Mouse (Mus musculus): ENCODE data around the gene Dip2b. TPM values are rescaled to one million over a fixed set of nuclear protein-coding genes. Genes with fewer than 3 reads are reported as not detected.

Dip2b gene
- polyA plus RNA-seq, 1 experiment from 2014 or later = 22.8 TPM

- Histone ChIP-seq H3K27ac (peak overlapping the region; percentile 92), H3K4me3 (ENCODE audit: inconsistent target) (no peak overlapping the region), H3K36me3 (ENCODE audit: inconsistent target) (peaks cover 54% of the 10 kb centered on the region), H3K79me2 (ENCODE audit: inconsistent target) (no peaks in the 10 kb centered on the region)
- WGBS (ENCODE audit: missing documents) = 45% methylated on average over 1 of the region's 1 CpGs
These were observed 166.1 kb downstream of the Dip2b start for GRCm38 (mm10) chr15:100204574-100204973.

GRCm38 (mm10) chr15:100210013-100210412, 171.5 kb downstream of the Dip2b start:
- Histone ChIP-seq H3K79me2 (ENCODE audit: inconsistent target) (no peaks in the 10 kb centered on the region), H3K36me3 (ENCODE audit: inconsistent target) (peaks cover 77% of the 10 kb centered on the region), H3K4me3 (ENCODE audit: inconsistent target) (no peak overlapping the region), H3K27ac (no peak overlapping the region)
- WGBS (ENCODE audit: missing documents) = 97% methylated on average over 3 of the region's 3 CpGs

- WGBS (ENCODE audit: missing documents) = 85% methylated on average over 2 of the region's 2 CpGs
- H3K79me2 ChIP-seq (ENCODE audit: inconsistent target) = no peaks in the 10 kb centered on the region
- no peak overlapping the region for H3K4me3 ChIP-seq (ENCODE audit: inconsistent target)
- H3K36me3 ChIP-seq (ENCODE audit: inconsistent target) = peaks cover 54% of the 10 kb centered on the region
- H3K27ac ChIP-seq = no peak overlapping the region
These were observed 174.9 kb downstream of the Dip2b start for GRCm38 (mm10) chr15:100213339-100213738.

GRCm38 (mm10) chr15:100215092-100215491, 176.6 kb downstream of the Dip2b start:
- Histone ChIP-seq H3K27ac (no peak overlapping the region), H3K36me3 (ENCODE audit: inconsistent target) (peaks cover 44% of the 10 kb centered on the region), H3K79me2 (ENCODE audit: inconsistent target) (no peaks in the 10 kb centered on the region), H3K4me3 (ENCODE audit: inconsistent target) (no peak overlapping the region)
- 26% methylated on average over 11 of the region's 11 CpGs for WGBS (ENCODE audit: missing documents)

GRCm38 (mm10) chr15:100216173-100216572, 177.7 kb downstream of the Dip2b start:
- Histone ChIP-seq H3K79me2 (ENCODE audit: inconsistent target) (no peaks in the 10 kb centered on the region), H3K36me3 (ENCODE audit: inconsistent target) (peaks cover 34% of the 10 kb centered on the region; the same call in 1 of the 2 replicates), H3K27ac (peak overlapping the region; percentile 34), H3K4me3 (ENCODE audit: inconsistent target) (no peak overlapping the region)
- WGBS (ENCODE audit: missing documents) = 29% methylated on average over 9 of the region's 9 CpGs

- Histone ChIP-seq H3K27ac (no peak overlapping the region), H3K36me3 (ENCODE audit: inconsistent target) (peaks cover 15% of the 10 kb centered on the region; the same call in 1 of the 2 replicates), H3K79me2 (ENCODE audit: inconsistent target) (no peaks in the 10 kb centered on the region), H3K4me3 (ENCODE audit: inconsistent target) (no peak overlapping the region)
- WGBS (ENCODE audit: missing documents) = 96% methylated on average over 3 of the region's 3 CpGs
These were observed 179.6 kb downstream of the Dip2b start for GRCm38 (mm10) chr15:100218018-100218417.

- Histone ChIP-seq H3K27ac (no peak overlapping the region), H3K36me3 (ENCODE audit: inconsistent target) (peaks cover 10% of the 10 kb centered on the region; the same call in 1 of the 2 replicates), H3K4me3 (ENCODE audit: inconsistent target) (no peak overlapping the region), H3K79me2 (ENCODE audit: inconsistent target) (no peaks in the 10 kb centered on the region)
- 77% methylated on average over 1 of the region's 1 CpGs for WGBS (ENCODE audit: missing documents)
These were observed 180.9 kb downstream of the Dip2b start for GRCm38 (mm10) chr15:100219396-100219795.

GRCm38 (mm10) chr15:100220916-100221315, 182.5 kb downstream of the Dip2b start:
- Histone ChIP-seq H3K79me2 (ENCODE audit: inconsistent target) (no peaks in the 10 kb centered on the region), H3K4me3 (ENCODE audit: inconsistent target) (no peak overlapping the region), H3K36me3 (ENCODE audit: inconsistent target) (no peaks in the 10 kb centered on the region; the same call in 1 of the 2 replicates), H3K27ac (no peak overlapping the region)
- 91% methylated on average over 7 of the region's 7 CpGs for WGBS (ENCODE audit: missing documents)

GRCm38 (mm10) chr15:100225381-100225780, 186.9 kb downstream of the Dip2b start:
- Histone ChIP-seq H3K27ac (peak overlapping the region; percentile 94; the same call in 1 of the 2 replicates), H3K4me3 (ENCODE audit: inconsistent target) (no peak overlapping the region), H3K79me2 (ENCODE audit: inconsistent target) (peaks cover 20% of the 10 kb centered on the region), H3K36me3 (ENCODE audit: inconsistent target) (no peaks in the 10 kb centered on the region)
- WGBS (ENCODE audit: missing documents) = 100% methylated on average over 4 of the region's 4 CpGs

GRCm38 (mm10) chr15:100225891-100226290, 187.4 kb downstream of the Dip2b start:
- peaks cover 26% of the 10 kb centered on the region for H3K79me2 ChIP-seq (ENCODE audit: inconsistent target)
- WGBS (ENCODE audit: missing documents) = 78% methylated on average over 1 of the region's 1 CpGs
- H3K4me3 ChIP-seq (ENCODE audit: inconsistent target) = no peak overlapping the region
- H3K27ac ChIP-seq = peak overlapping the region; percentile 94
- H3K36me3 ChIP-seq (ENCODE audit: inconsistent target) = no peaks in the 10 kb centered on the region

GRCm38 (mm10) chr15:100227031-100227662, 188.7 kb downstream of the Dip2b start:
- WGBS (ENCODE audit: missing documents) = 3% methylated on average over 17 of the region's 17 CpGs
- H3K4me3 ChIP-seq (ENCODE audit: inconsistent target) = peak overlapping the region; percentile 72
- no peaks in the 10 kb centered on the region for H3K36me3 ChIP-seq (ENCODE audit: inconsistent target)
- peaks cover 38% of the 10 kb centered on the region for H3K79me2 ChIP-seq (ENCODE audit: inconsistent target)
- H3K27ac ChIP-seq = peak overlapping the region; percentile 94

GRCm38 (mm10) chr15:100227663-100228534, 189.4 kb downstream of the Dip2b start, which contains the start of gene Atf1:
Gene Atf1 (plus strand): TSS chr15:100227819.
- under 1% methylated on average over 89 of the region's 133 CpGs for WGBS (ENCODE audit: missing documents)

GRCm38 (mm10) chr15:100228535-100229336, 190.3 kb downstream of the Dip2b start:
- H3K79me2 ChIP-seq (ENCODE audit: inconsistent target) = peaks cover 54% of the 10 kb centered on the region
- peak overlapping the region; percentile 75 for H3K27ac ChIP-seq
- WGBS (ENCODE audit: missing documents) = 17% methylated on average over 16 of the region's 16 CpGs
- H3K4me3 ChIP-seq (ENCODE audit: inconsistent target) = peak overlapping the region; percentile 56
- H3K36me3 ChIP-seq (ENCODE audit: inconsistent target) = 0 out of 2 replicates have a peak, but pooled peaks cover 11% of the 10 kb centered on the region

More at GRCm38 (mm10) chr15:100227663-100228534, 189.4 kb downstream of the Dip2b start, which contains the start of gene Atf1:
- H3K4me3 ChIP-seq (ENCODE audit: inconsistent target) = peak within 1 kb of the TSS; percentile 72
- peak within 1 kb of the TSS; percentile 94 for H3K27ac ChIP-seq
- H3K79me2 ChIP-seq (ENCODE audit: inconsistent target) = peaks cover 46% of the 10 kb centered on the region
- 0 out of 2 replicates have a peak, but pooled peaks cover 3% of the 10 kb centered on the region for H3K36me3 ChIP-seq (ENCODE audit: inconsistent target)

- WGBS (ENCODE audit: missing documents) = 63% methylated on average over 1 of the region's 1 CpGs
- H3K4me3 ChIP-seq (ENCODE audit: inconsistent target) = no peak overlapping the region
- H3K36me3 ChIP-seq (ENCODE audit: inconsistent target) = peaks cover 22% of the 10 kb centered on the region; the same call in 1 of the 2 replicates
- H3K79me2 ChIP-seq (ENCODE audit: inconsistent target) = peaks cover 73% of the 10 kb centered on the region
- H3K27ac ChIP-seq = no peak overlapping the region
These were observed 192.2 kb downstream of the Dip2b start for GRCm38 (mm10) chr15:100230655-100231054.

Data from macrophage (primary cell).